Mouse (Mus musculus) left cerebral cortex, adult 2 months (tissue): ENCODE data around the gene Ddah2. TPM values are rescaled to one million over a fixed set of nuclear protein-coding genes. Genes with fewer than 3 reads are reported as not detected.
A peak's percentile ranks its signal among the peaks of the same experiment; 100 is the strongest.

Source experiments
- DNase-seq, 2 experiments: peaks; one replicate each; pipeline ENCODE4 v3.0.0; 2021 to 2022; ENCODE audit warnings: low spot score in 2 of 2, mixed read lengths in 1 of 2; ENCODE audit errors: extremely low spot score in 1 of 2
- H3K27ac ChIP-seq: fragments of 200-600 bp; 2 replicates; pipeline ENCODE4 v1.8.1; 2022
- H3K4me3 ChIP-seq: fragments of 200-600 bp; 2 replicates; pipeline ENCODE4 v1.8.1; 2022
- CTCF ChIP-seq: fragments of 200-600 bp; IDR thresholded peaks from 2 replicates; pipeline ENCODE4 v1.8.1; 2022; ENCODE audit warnings: antibody characterized with exemption, mild to moderate bottlenecking, moderate library complexity
- intact Hi-C: fragments of 180-260 bp; cut with DNase I; formaldehyde crosslinking; loops from one replicate; pipeline ENCODE4 v1.15.1; 2025
- total RNA-seq, 2 experiments: library from RNA; stranded (reverse); gene quantifications; 2 replicates each; pipeline ENCODE4 v1.2.3; 2021

The Ddah2 gene
- total RNA-seq, 2 experiments from 2014 or later, result 10.1 to 11.0 TPM

- intact Hi-C loops, result no loop called here
- no peak for DNase-seq
- no peak overlapping the region for H3K4me3 ChIP-seq
- no peak overlapping the region for H3K27ac ChIP-seq
- TF ChIP-seq CTCF, result no peak
Measured at GRCm38 (mm10) chr17:35055691-35056495, 2.9 kb upstream of the Ddah2 start.

- intact Hi-C loops, result no loop called here
- no peak for DNase-seq
- Histone ChIP-seq H3K4me3 (no peak overlapping the region), H3K27ac (no peak overlapping the region)
- no peak for TF ChIP-seq CTCF
Measured at GRCm38 (mm10) chr17:35057090-35057489, 1.7 kb upstream of the Ddah2 start.

- Histone ChIP-seq H3K4me3 (no peak overlapping the region), H3K27ac (no peak overlapping the region)
- intact Hi-C loops, result no loop called here
- no peak for TF ChIP-seq CTCF
- no peak for DNase-seq
Measured at GRCm38 (mm10) chr17:35058316-35058715, 519 bp upstream of the Ddah2 start.

GRCm38 (mm10) chr17:35060071-35060470 lies 1.2 kb downstream of the Ddah2 start:
- Histone ChIP-seq H3K27ac (no peak overlapping the region), H3K4me3 (peak overlapping the region; percentile 65)
- TF ChIP-seq CTCF, result no peak
- DNase-seq, result no peak
- intact Hi-C loops, result no loop called here

- Histone ChIP-seq H3K4me3 (no peak overlapping the region), H3K27ac (no peak overlapping the region)
- intact Hi-C loops, result no loop called here
- no peak for DNase-seq
- no peak for TF ChIP-seq CTCF
Measured at GRCm38 (mm10) chr17:35060737-35061297, 2.0 kb downstream of the Ddah2 start.

- intact Hi-C loops, result no loop called here
- H3K27ac ChIP-seq, result no peak overlapping the region
- no peak for TF ChIP-seq CTCF
- no peak overlapping the region for H3K4me3 ChIP-seq
- no peak for DNase-seq
Measured at GRCm38 (mm10) chr17:35061299-35061698, 2.5 kb downstream of the Ddah2 start.

- TF ChIP-seq CTCF, result no peak
- no peak for DNase-seq
- H3K27ac ChIP-seq, result no peak overlapping the region
- no peak overlapping the region for H3K4me3 ChIP-seq
- intact Hi-C loops, result no loop called here
Measured at GRCm38 (mm10) chr17:35063466-35063865, 4.6 kb downstream of the Ddah2 start.

GRCm38 (mm10) chr17:35064378-35064877 lies 5.6 kb downstream of the Ddah2 start:
- Histone ChIP-seq H3K4me3 (no peak overlapping the region), H3K27ac (no peak overlapping the region)
- no peak for TF ChIP-seq CTCF
- no peak for DNase-seq
- intact Hi-C loops, result no loop called here

GRCm38 (mm10) chr17:35064951-35065947 lies 6.4 kb downstream of the Ddah2 start, which contains the start of gene Ly6g6c:
Ly6g6c (plus strand) TSS chr17:35065388.
- no peak for TF ChIP-seq CTCF
- intact Hi-C loops, result no loop called here
- DNase-seq, result no peak
- Histone ChIP-seq H3K4me3 (no peak within 1 kb of the TSS), H3K27ac (no peak within 1 kb of the TSS)

- intact Hi-C loops, result no loop called here
- TF ChIP-seq CTCF, result no peak
- no peak within 1 kb of the TSS for H3K27ac ChIP-seq
- H3K4me3 ChIP-seq, result no peak within 1 kb of the TSS
- DNase-seq, result no peak
Measured at GRCm38 (mm10) chr17:35066084-35066483, 7.2 kb downstream of the Ddah2 start, which contains the start of gene Mpig6b. Mpig6b (minus strand) TSS chr17:35066184.

- DNase-seq, result no peak
- Histone ChIP-seq H3K4me3 (no peak overlapping the region), H3K27ac (no peak overlapping the region)
- TF ChIP-seq CTCF, result no peak
- intact Hi-C loops, result no loop called here
Measured at GRCm38 (mm10) chr17:35068213-35068914, 9.5 kb downstream of the Ddah2 start.
